Mouse (Mus musculus): ENCODE data around the gene Dgcr8.

DNA sequence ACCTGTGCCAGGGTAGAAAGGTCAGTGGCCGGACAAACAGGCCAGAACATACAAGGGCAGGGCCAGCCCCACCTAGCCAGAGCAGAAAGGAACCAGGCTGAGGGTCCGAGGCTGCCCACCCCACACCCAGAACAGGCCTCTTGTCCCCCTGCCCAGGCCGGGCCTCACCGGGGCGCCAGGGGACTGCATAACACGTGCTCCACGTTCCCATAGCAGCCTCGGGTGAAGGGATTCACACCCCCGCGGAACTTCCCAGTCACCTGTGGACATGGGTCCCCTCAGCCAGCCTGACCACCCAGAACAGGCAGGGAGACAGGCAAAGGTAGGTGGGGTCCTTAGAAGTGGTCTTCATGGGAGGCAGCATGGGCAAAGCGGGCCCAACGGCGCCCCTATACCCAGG, 61.9 kb downstream of the Dgcr8 start:
- TF ChIP-seq CTCF (IDR thresholded peaks at IDR 0.05; ENCODE audit: borderline replicate concordance, extremely low read depth, insufficient read depth, insufficient read length) (no peak), POLR2A (IDR thresholded peaks at IDR 0.05; ENCODE audit: borderline replicate concordance, extremely low read depth, insufficient read depth, insufficient read length, poor library complexity, severe bottlenecking) (no peak)

All from brain, embryonic 14.5 days (tissue).